Mouse (Mus musculus) lung, embryonic 14.5 days (tissue): ENCODE measurements around the gene Vmn1r34. TPM values are rescaled to one million over a fixed set of nuclear protein-coding genes. Genes with fewer than 3 reads are reported as not detected.
"Not testable (repeated sequence)": the region's sequence is repeated elsewhere in the genome, so short reads cannot be mapped to it uniquely, and the experiment has no call there.

ENCODE experiments used
- ATAC-seq: fragments of 200-750 bp; cut with Nextera tagmentation; 2 replicates; pipeline ENCODE4 v1.8.0; 2017; ENCODE audit warnings: mild to moderate bottlenecking, moderate TSS enrichment, moderate library complexity; ENCODE audit not compliant: insufficient read depth
- DNase-seq: peaks from one replicate; pipeline ENCODE4 v3.0.0-alpha.2; 2015
- H3K27ac ChIP-seq: fragments of 300-500 bp; sonication (generic); 2 replicates; pipeline ENCODE4 v1.5.1; 2014; ENCODE audit warnings: low read depth, mild to moderate bottlenecking, moderate library complexity
- H3K27me3 ChIP-seq: fragments of 300-500 bp; sonication (generic); 2 replicates; pipeline ENCODE4 v1.6.1; 2014; ENCODE audit warnings: low read length, control low read depth; ENCODE audit not compliant: insufficient read depth
- H3K36me3 ChIP-seq: fragments of 300-500 bp; sonication (generic); 2 replicates; pipeline ENCODE4 v1.6.1; 2014; ENCODE audit warnings: control low read depth; ENCODE audit not compliant: insufficient read depth
- H3K4me1 ChIP-seq: fragments of 300-500 bp; sonication (generic); 2 replicates; pipeline ENCODE4 v1.6.1; 2014; ENCODE audit warnings: antibody characterized with exemption, control low read depth; ENCODE audit not compliant: insufficient read depth
- H3K4me2 ChIP-seq: fragments of 300-500 bp; sonication (generic); 2 replicates; pipeline ENCODE4 v1.6.1; 2014; ENCODE audit warnings: mild to moderate bottlenecking
- H3K4me3 ChIP-seq: fragments of 300-500 bp; sonication (generic); 2 replicates; pipeline ENCODE4 v1.5.1; 2014; ENCODE audit warnings: low read depth, low read length
- H3K9ac ChIP-seq: fragments of 300-500 bp; sonication (generic); 2 replicates; pipeline ENCODE4 v1.6.1; 2014
- H3K9me3 ChIP-seq: fragments of 300-500 bp; sonication (generic); 2 replicates; pipeline ENCODE4 v1.6.1; 2016; ENCODE audit warnings: low read depth, low read length, control low read depth
- CTCF ChIP-seq: IDR thresholded peaks from 2 replicates; pipeline ENCODE4 v1.5.1; 2016; ENCODE audit warnings: antibody characterized with exemption, low read depth
- WGBS: fragments of 180-500 bp; shearing (Covaris S2); extraction: QIAGEN DNeasy Blood & Tissue Kit; methylation state at CpG from one replicate; pipeline ENCODE4 v1.1.7; 2014; 5-methylcytosine and 5-hydroxymethylcytosine counted together
- polyA plus RNA-seq: library from polyadenylated mRNA; unstranded; fragments of >200 nt; fragmentation: Nextera tagmentation; extraction: Ambion mirVana; gene quantifications from 2 replicates; pipeline ENCODE4 v1.2.1, GENCODE M21; 2014

Vmn1r34 gene
- polyA plus RNA-seq: not detected in 2 replicates

DNA sequence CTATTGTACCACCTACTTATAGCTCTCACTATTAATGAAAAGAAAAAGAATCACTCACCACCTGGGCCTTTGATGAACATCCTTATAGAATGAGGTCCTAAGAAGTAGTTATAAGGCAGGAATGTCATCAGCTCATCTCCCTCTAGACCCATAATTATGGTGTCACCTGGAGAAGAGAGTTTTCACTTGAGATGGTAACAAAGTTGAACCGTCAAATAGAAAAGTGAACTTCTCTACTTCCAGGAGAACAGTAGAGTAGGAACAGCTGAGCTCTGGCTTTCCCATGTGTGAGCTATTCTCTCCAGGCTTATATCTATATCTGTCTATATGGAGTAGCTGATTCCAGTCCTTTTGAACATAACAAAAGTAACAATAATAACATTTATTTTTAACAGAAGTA lies at the start of gene Vmn1r34:
Gene Vmn1r34 (minus strand): TSS at position 101 of the 400 bp plus-strand sequence.
- DNase-seq (no peak), ATAC-seq (no peak)
- no peak within 1 kb of the TSS for H3K27ac ChIP-seq
- no peaks in the 10 kb centered on the region for H3K9me3 ChIP-seq
- no peak for TF ChIP-seq CTCF
- no peak within 1 kb of the TSS for H3K4me3 ChIP-seq
- 91% methylated on average over 1 of the region's 1 CpGs for WGBS
- no peak within 1 kb of the TSS for H3K4me2 ChIP-seq
- H3K4me1 ChIP-seq: no peaks in the 10 kb centered on the region
- no peaks in the 10 kb centered on the region for H3K36me3 ChIP-seq
- H3K9ac ChIP-seq: no peak within 1 kb of the TSS
- no peaks in the 10 kb centered on the region for H3K27me3 ChIP-seq

DNA sequence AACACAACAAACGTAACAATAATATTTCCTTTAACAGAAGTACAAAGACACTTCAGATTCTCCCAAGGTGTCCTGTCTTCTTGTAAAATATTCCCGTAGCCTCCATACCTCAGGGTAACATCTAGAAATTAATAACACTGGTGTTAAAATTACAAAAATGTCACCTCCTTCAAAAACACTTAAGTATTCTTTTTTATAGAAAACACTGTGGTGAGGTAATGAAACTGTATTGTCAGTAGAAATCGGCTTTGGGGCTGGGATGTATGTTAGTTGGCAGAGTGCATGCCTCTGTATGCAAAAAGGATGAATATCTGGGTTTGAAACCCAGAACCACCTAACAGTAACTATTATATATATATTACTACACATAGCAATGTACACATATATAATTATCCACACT lies 42.1 kb upstream of the Vmn1r34 start, which contains the start of gene Vmn1r35:
Gene Vmn1r35 (minus strand): TSS at position 101 of the 400 bp plus-strand sequence.
- Histone ChIP-seq H3K27me3 (no peaks in the 10 kb centered on the region), H3K27ac (no peak within 1 kb of the TSS), H3K9ac (no peak within 1 kb of the TSS), H3K9me3 (no peaks in the 10 kb centered on the region), H3K4me1 (no peaks in the 10 kb centered on the region), H3K36me3 (no peaks in the 10 kb centered on the region), H3K4me2 (no peak within 1 kb of the TSS), H3K4me3 (no peak within 1 kb of the TSS)
- 68% methylated on average over 3 of the region's 3 CpGs for WGBS
- ATAC-seq (no peak), DNase-seq (no peak)
- TF ChIP-seq CTCF: no peak

DNA sequence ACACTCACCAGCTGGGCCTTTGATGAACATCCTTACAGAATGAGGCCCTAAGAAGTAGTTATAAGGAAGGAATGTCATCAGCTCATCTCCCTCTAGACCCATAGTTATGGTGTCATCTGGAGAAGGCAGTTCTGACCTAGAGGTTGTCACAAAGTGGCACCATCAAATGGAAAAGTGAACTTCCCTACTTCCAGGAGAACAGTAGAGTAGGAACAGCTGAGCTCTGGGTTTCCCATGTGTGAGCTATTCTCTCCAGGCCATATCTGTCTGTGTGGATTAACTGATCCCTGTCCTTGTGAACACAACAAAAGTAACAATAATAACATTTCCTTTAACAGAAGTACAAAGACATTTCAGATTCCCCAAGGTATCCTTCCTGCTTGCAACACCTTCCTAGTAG lies 25.5 kb downstream of the Vmn1r34 start, which contains the start of gene Vmn1r33:
Gene Vmn1r33 (minus strand): TSS at position 101 of the 400 bp plus-strand sequence.
- H3K27ac ChIP-seq, H3K4me2 ChIP-seq, DNase-seq, ATAC-seq, H3K4me3 ChIP-seq, H3K36me3 ChIP-seq, H3K27me3 ChIP-seq, H3K4me1 ChIP-seq, H3K9me3 ChIP-seq, H3K9ac ChIP-seq: not testable (repeated sequence)

DNA sequence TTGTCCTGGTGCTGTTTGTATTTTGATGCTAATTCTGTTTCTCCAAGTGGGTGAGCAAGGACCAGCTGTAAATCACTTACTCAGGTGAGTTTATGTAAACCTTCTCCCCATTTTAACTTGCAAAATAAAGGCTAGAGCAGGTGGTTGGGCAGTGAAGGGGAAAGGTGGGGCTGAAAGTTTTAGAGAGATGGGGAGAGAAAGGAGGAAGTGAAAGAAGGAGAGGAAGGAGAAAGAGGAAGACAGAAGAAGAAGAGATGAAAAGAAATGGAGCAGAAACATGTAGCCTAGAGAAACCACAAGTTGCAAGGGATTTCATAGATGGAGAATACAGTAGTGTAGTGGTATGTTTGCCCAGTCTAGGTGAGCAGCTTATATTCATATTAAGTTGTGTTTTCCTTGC lies 47.9 kb downstream of the Vmn1r34 start:
- ATAC-seq (no peak), DNase-seq (no peak)
- Histone ChIP-seq H3K27me3 (no peaks in the 10 kb centered on the region), H3K9ac (no peak overlapping the region), H3K4me3 (no peak overlapping the region), H3K27ac (no peak overlapping the region), H3K4me2 (no peak overlapping the region), H3K36me3 (no peaks in the 10 kb centered on the region), H3K9me3 (no peaks in the 10 kb centered on the region), H3K4me1 (no peaks in the 10 kb centered on the region)
- TF ChIP-seq CTCF: no peak

Other genes with a start within 250 kb of the Vmn1r34 start
- 155 and 159 TPM in 2 replicates for gene Mad2l1, start 108.5 kb downstream of the Vmn1r34 start, polyA plus RNA-seq
- gene Vmn1r32, start 83.8 kb downstream of the Vmn1r34 start, polyA plus RNA-seq: 0.07 and 0.11 TPM in 2 replicates
- gene Vmn1r33, start 25.6 kb downstream of the Vmn1r34 start, polyA plus RNA-seq: not detected in 2 replicates
- gene Vmn1r35, start 42.0 kb upstream of the Vmn1r34 start, polyA plus RNA-seq: not detected in 2 replicates
- gene Vmn1r36, start 75.3 kb upstream of the Vmn1r34 start, polyA plus RNA-seq: not detected in 2 replicates
- gene Vmn1r37, start 85.5 kb upstream of the Vmn1r34 start, polyA plus RNA-seq: not detected in 2 replicates
- not detected in 2 replicates for gene Vmn1r38, start 138.7 kb upstream of the Vmn1r34 start, polyA plus RNA-seq
- gene Vmn1r39, start 166.7 kb upstream of the Vmn1r34 start, polyA plus RNA-seq: not detected in 2 replicates